Mouse (Mus musculus) lung, postnatal 0 days (tissue): Measurements from ENCODE around the gene Hist2h3b. TPM values are rescaled to one million over a fixed set of nuclear protein-coding genes. Genes with fewer than 3 reads are reported as not detected.
A peak's percentile ranks its signal among the peaks of the same experiment; 100 is the strongest.

Experiments
- ATAC-seq: fragments of 200-750 bp; cut with Nextera tagmentation; 2 replicates; pipeline ENCODE4 v1.8.0; 2017; ENCODE audit warnings: moderate library complexity
- DNase-seq: peaks from one replicate; pipeline ENCODE4 v3.0.0-alpha.2; 2016; ENCODE audit warnings: low spot score
- H3K27ac ChIP-seq: fragments of 300-500 bp; sonication (generic); 2 replicates; pipeline ENCODE4 v1.5.1; 2014; ENCODE audit warnings: antibody characterized with exemption, mild to moderate bottlenecking, low read length, mixed read lengths
- H3K27me3 ChIP-seq: fragments of 300-500 bp; sonication (generic); replicated peaks from 2 replicates; pipeline ENCODE4 v1.6.1; 2014; ENCODE audit warnings: low read length, mixed read lengths; ENCODE audit not compliant: insufficient read depth
- H3K36me3 ChIP-seq: fragments of 300-500 bp; sonication (generic); 2 replicates; pipeline ENCODE4 v1.6.1; 2014; ENCODE audit warnings: low read length, mixed read lengths; ENCODE audit not compliant: insufficient read depth
- H3K4me1 ChIP-seq: fragments of 300-500 bp; sonication (generic); 2 replicates; pipeline ENCODE4 v1.6.1; 2014; ENCODE audit warnings: antibody characterized with exemption, low read depth, low read length, mixed read lengths; ENCODE audit not compliant: insufficient read depth
- H3K4me2 ChIP-seq: fragments of 300-500 bp; sonication (generic); replicated peaks from 2 replicates; pipeline ENCODE4 v1.6.1; 2014; ENCODE audit warnings: low read depth, mild to moderate bottlenecking, low read length, moderate library complexity, mixed read lengths
- H3K4me3 ChIP-seq: fragments of 300-500 bp; sonication (generic); 2 replicates; pipeline ENCODE4 v1.5.1; 2014; ENCODE audit warnings: low read depth, low read length
- H3K9ac ChIP-seq: fragments of 300-500 bp; sonication (generic); replicated peaks from 2 replicates; pipeline ENCODE4 v1.6.1; 2014; ENCODE audit warnings: low read depth, mild to moderate bottlenecking
- H3K9me3 ChIP-seq: fragments of 300-500 bp; sonication (generic); 2 replicates; pipeline ENCODE4 v1.6.1; 2016; ENCODE audit warnings: low read length, mixed read lengths
- CTCF ChIP-seq: IDR thresholded peaks from 2 replicates; pipeline ENCODE4 v1.5.1; 2016; ENCODE audit warnings: antibody characterized with exemption, mild to moderate bottlenecking
- EP300 ChIP-seq: IDR thresholded peaks from 2 replicates; pipeline ENCODE4 v1.6.1; 2016; ENCODE audit warnings: antibody characterized with exemption, mild to moderate bottlenecking, control low read depth
- WGBS: fragments of 180-500 bp; shearing (Covaris S2); extraction: QIAGEN DNeasy Blood & Tissue Kit; methylation state at CpG from one replicate; pipeline ENCODE4 v1.1.7; 2014; 5-methylcytosine and 5-hydroxymethylcytosine counted together
- polyA plus RNA-seq: library from polyadenylated mRNA; unstranded; fragments of >200 nt; fragmentation: Nextera tagmentation; extraction: Ambion mirVana; gene quantifications from 2 replicates; pipeline ENCODE4 v1.2.1, GENCODE M21; 2015

The Hist2h3b gene
- polyA plus RNA-seq, 1 experiment from 2014 or later: 12.5 TPM

- no peak overlapping the region for H3K4me3 ChIP-seq
- ATAC-seq: no peak
- H3K4me2 ChIP-seq: no peak overlapping the region
- no peaks in the 10 kb centered on the region for H3K27me3 ChIP-seq
- no peak overlapping the region for H3K9ac ChIP-seq
- no peak for DNase-seq
- no peaks in the 10 kb centered on the region for H3K9me3 ChIP-seq
- no peaks in the 10 kb centered on the region for H3K36me3 ChIP-seq
- TF ChIP-seq EP300: no peak
- WGBS: 65% methylated on average over 4 of the region's 4 CpGs
- H3K4me1 ChIP-seq: no peaks in the 10 kb centered on the region
- no peak overlapping the region for H3K27ac ChIP-seq
Measured at GRCm38 (mm10) chr3:96230910-96231757, 37.3 kb upstream of the Hist2h3b start.

DNA sequence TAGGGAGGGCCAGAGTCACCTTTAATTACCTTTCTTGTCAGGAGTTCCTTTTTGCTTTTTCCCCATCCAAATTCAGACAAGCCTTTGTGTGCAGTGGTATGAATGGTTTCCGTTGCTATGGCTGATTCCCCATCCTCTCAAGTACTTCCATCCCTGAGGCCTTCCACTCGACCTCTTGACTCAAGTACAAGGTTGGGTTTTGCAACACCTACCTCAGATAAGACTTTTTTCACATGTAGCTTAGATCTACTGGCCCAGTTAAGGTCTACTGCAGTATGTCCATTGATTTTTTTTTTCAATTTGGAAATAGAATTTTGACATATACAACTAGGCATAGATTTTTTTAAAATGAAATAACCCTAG, 36.7 kb upstream of the Hist2h3b start:
- TF ChIP-seq EP300: peak; percentile 52
- no peak for TF ChIP-seq CTCF
- H3K4me2 ChIP-seq: no peak overlapping the region
- ATAC-seq (peak; percentile 82), DNase-seq (peak; percentile 86)
- H3K9ac ChIP-seq: no peak overlapping the region
- no peak overlapping the region for H3K27ac ChIP-seq
- no peaks in the 10 kb centered on the region for H3K4me1 ChIP-seq
- 51% methylated on average over 2 of the region's 2 CpGs for WGBS
- H3K9me3 ChIP-seq: no peaks in the 10 kb centered on the region
- H3K27me3 ChIP-seq: no peaks in the 10 kb centered on the region
- no peak overlapping the region for H3K4me3 ChIP-seq
- no peaks in the 10 kb centered on the region for H3K36me3 ChIP-seq

GRCm38 (mm10) chr3:96234914-96235313, 33.5 kb upstream of the Hist2h3b start:
- H3K36me3 ChIP-seq: no peaks in the 10 kb centered on the region
- no peak overlapping the region for H3K27ac ChIP-seq
- TF ChIP-seq EP300 (no peak), CTCF (peak; percentile 26; the same call in 1 of the 2 replicates)
- H3K27me3 ChIP-seq: no peaks in the 10 kb centered on the region
- no peak overlapping the region for H3K4me2 ChIP-seq
- no peaks in the 10 kb centered on the region for H3K9me3 ChIP-seq
- no peak overlapping the region for H3K4me3 ChIP-seq
- ATAC-seq (no peak), DNase-seq (no peak)
- no peak overlapping the region for H3K9ac ChIP-seq
- WGBS: 93% methylated on average over 2 of the region's 2 CpGs
- H3K4me1 ChIP-seq: 0 out of 2 replicates have a peak, but pooled peaks cover 2% of the 10 kb centered on the region

- H3K36me3 ChIP-seq: no peaks in the 10 kb centered on the region
- WGBS: 38% methylated on average over 3 of the region's 3 CpGs
- H3K9me3 ChIP-seq: no peaks in the 10 kb centered on the region
- no peaks in the 10 kb centered on the region for H3K27me3 ChIP-seq
- peaks cover 4% of the 10 kb centered on the region; the same call in 1 of the 2 replicates for H3K4me1 ChIP-seq
- no peak for TF ChIP-seq EP300
- TF ChIP-seq CTCF: no peak
- no peak overlapping the region for H3K27ac ChIP-seq
- ATAC-seq (no peak), DNase-seq (no peak)
- H3K4me3 ChIP-seq: no peak overlapping the region
- no peak overlapping the region for H3K4me2 ChIP-seq
- H3K9ac ChIP-seq: no peak overlapping the region
Measured at GRCm38 (mm10) chr3:96235836-96236235, 32.6 kb upstream of the Hist2h3b start.

DNA sequence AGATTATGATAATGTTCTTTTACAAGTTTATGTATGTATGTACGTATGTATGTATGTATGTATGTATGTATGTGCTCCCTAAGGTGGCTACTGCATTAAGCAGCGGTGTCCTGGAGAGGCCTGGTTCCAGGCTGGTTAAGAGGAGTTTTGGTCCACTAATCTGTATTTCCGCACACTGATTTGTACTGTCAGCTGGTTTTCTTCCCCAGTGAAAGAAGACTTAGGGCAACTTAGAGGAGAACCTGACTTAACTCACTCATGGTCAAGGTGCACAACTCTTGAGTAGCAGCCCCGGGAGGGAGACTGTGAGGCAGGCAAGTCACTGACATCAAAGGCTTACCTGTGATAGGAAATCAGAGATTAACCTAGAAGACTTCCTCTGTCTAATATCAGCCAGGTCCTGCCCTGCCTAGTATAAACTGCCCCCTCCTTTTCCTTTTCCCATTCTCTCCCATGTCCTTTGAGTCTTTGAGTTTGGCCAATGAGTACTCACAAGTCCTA, 31.6 kb upstream of the Hist2h3b start:
- 75% methylated on average over 4 of the region's 4 CpGs for WGBS
- peaks cover 6% of the 10 kb centered on the region; the same call in 1 of the 2 replicates for H3K4me1 ChIP-seq
- no peak for DNase-seq
- no peaks in the 10 kb centered on the region for H3K27me3 ChIP-seq
- H3K9ac ChIP-seq: no peak overlapping the region
- no peak overlapping the region for H3K4me3 ChIP-seq
- no peaks in the 10 kb centered on the region for H3K9me3 ChIP-seq
- H3K4me2 ChIP-seq: no peak overlapping the region
- no peaks in the 10 kb centered on the region for H3K36me3 ChIP-seq
- no peak overlapping the region for H3K27ac ChIP-seq
- no peak for ATAC-seq
- TF ChIP-seq EP300: no peak
- no peak for TF ChIP-seq CTCF

- Histone ChIP-seq H3K36me3 (no peaks in the 10 kb centered on the region), H3K27me3 (no peaks in the 10 kb centered on the region), H3K9ac (no peak overlapping the region), H3K27ac (no peak overlapping the region), H3K4me3 (no peak overlapping the region), H3K9me3 (no peaks in the 10 kb centered on the region), H3K4me2 (peak overlapping the region; percentile 44; the same call in 1 of the 2 replicates), H3K4me1 (peaks cover 6% of the 10 kb centered on the region; the same call in 1 of the 2 replicates)
- WGBS: 11% methylated on average over 7 of the region's 7 CpGs
- DNase-seq (no peak), ATAC-seq (no peak)
- TF ChIP-seq EP300 (no peak), CTCF (no peak)
Measured at GRCm38 (mm10) chr3:96237335-96237903, 31.0 kb upstream of the Hist2h3b start.
